Comparison of ENCODE assay signal across 8 mouse cellular contexts in the genomic region with DNA sequence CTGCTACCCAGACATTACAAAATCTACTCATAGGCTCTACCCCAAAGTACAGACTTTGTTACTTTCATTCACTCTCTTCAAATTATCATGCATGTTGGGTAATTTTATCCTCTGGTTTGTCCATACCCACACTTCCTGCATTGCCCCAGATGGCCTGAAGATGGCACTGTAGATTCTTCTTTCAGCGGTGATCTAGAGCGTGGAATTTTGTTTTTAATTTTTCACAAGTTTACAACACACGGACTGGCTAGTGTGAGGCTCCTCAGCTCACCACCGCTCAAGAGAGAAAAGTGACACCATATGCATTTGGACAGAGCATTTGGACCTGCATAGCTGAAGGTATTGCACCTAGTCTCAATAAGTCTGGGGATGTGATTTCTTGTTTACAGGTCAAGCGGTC.
DNase-seq lines count a peak whose midpoint lies in the region; ATAC-seq and TF ChIP-seq lines count a peak whose summit lies in the region.

No protein-coding gene starts in this region.

- H3K27me3 ChIP-seq in MEL (ENCODE audit: control insufficient read depth in 1 of 2, insufficient read depth in 2 of 2, low read length in 2 of 2), result no peaks in the 10 kb centered on the region

- peak; percentile 9 to 13 (median 12); a peak in 2 of 6 replicates for TF ChIP-seq CTCF in MEL (IDR thresholded peaks at IDR 0.05 in 2 of 3, conservative IDR thresholded peaks at IDR 0.05 in 1 of 3; ENCODE audit: control insufficient read depth in 1 of 3, insufficient read depth in 1 of 3, low read depth in 2 of 3, low read length in 3 of 3, poor library complexity in 1 of 3, severe bottlenecking in 1 of 3)

- DNase-seq in CD4-positive, CD25-positive, alpha-beta regulatory T cell, adult 2 months (ENCODE audit: low read depth, low spot score), result peak; percentile 47
- DNase-seq in MEL (ENCODE audit: low read depth, low spot score), result peak; percentile 2
- DNase-seq in embryo, embryonic 11.5 days (ENCODE audit: low read depth, low spot score), result peak; percentile 20
- peak; percentile 14 for DNase-seq in heart, postnatal 25 days (ENCODE audit: low spot score)
- DNase-seq in kidney, postnatal 4 days, result peak; percentile 84 to 86
- peak; percentile 67 for DNase-seq in lung, postnatal 25 days (ENCODE audit: low spot score)
- DNase-seq in right cerebral cortex, postnatal 14 days, result peak; percentile 76

- H3K4me3 ChIP-seq in MEL (ENCODE audit: control insufficient read depth in 1 of 2, insufficient read depth in 1 of 2, low read depth in 2 of 2, low read length in 2 of 2), result no peak overlapping the region

- no peak for ATAC-seq in CD4-positive, CD25-positive, alpha-beta regulatory T cell, adult 4 months

- no peaks in the 10 kb centered on the region for H3K36me3 ChIP-seq in MEL (ENCODE audit: control insufficient read depth in 1 of 2, insufficient read depth in 2 of 2, low read length in 2 of 2)

- no peak for TF ChIP-seq EP300 in MEL (IDR thresholded peaks at IDR 0.05; ENCODE audit: low read depth in 1 of 2, low read length in 2 of 2)

- H3K4me1 ChIP-seq in MEL (ENCODE audit: control insufficient read depth in 1 of 2, insufficient read depth in 2 of 2, low read length in 2 of 2), result no peaks in the 10 kb centered on the region

- no peaks in the 10 kb centered on the region for H3K79me2 ChIP-seq in MEL (ENCODE audit: control insufficient read depth, insufficient read depth, low read length, poor library complexity)

- TF ChIP-seq POLR2A in MEL (IDR thresholded peaks at IDR 0.05; ENCODE audit: control insufficient read depth in 1 of 2, insufficient read depth in 1 of 2, low read depth in 1 of 2, low read length in 2 of 2, poor library complexity in 1 of 2), result no peak

- H3K27ac ChIP-seq in MEL (ENCODE audit: control insufficient read depth, low read depth, low read length), result no peak overlapping the region

- no peaks in the 10 kb centered on the region for H3K9me3 ChIP-seq in MEL (replicated peaks; ENCODE audit: insufficient read depth, low read length)

- H3K9ac ChIP-seq in MEL (ENCODE audit: control insufficient read depth, low read depth, low read length, poor library complexity, severe bottlenecking), result no peak overlapping the region

- intact Hi-C loops in heart, postnatal 25 days (cut with DNase I), result loop anchor here (5.0 kb wide), 1 partner anchor 280 kb away; no protein-coding TSS in a partner anchor

- TF ChIP-seq RAD21 in MEL (IDR thresholded peaks at IDR 0.05; ENCODE audit: low read depth, low read length), result no peak

TF ChIP-seq in MEL, 35 proteins besides CTCF, POLR2A, EP300 and RAD21:
- TF ChIP-seq NELFE (IDR thresholded peaks at IDR 0.05; ENCODE audit: low read depth, low read length) (no peak), ZC3H11A (IDR thresholded peaks at IDR 0.05; ENCODE audit: low read depth, low read length) (no peak), BHLHE40 (IDR thresholded peaks at IDR 0.05; ENCODE audit: borderline replicate concordance, low read depth, low read length) (no peak), MAX (IDR thresholded peaks at IDR 0.05; ENCODE audit: low read length) (no peak), ELF1 (IDR thresholded peaks at IDR 0.05; ENCODE audit: low read depth, low read length) (no peak), JUND (IDR thresholded peaks at IDR 0.05; ENCODE audit: low read depth, low read length) (no peak), ZMIZ1 (IDR thresholded peaks at IDR 0.05; ENCODE audit: low read depth, low read length) (no peak), ZKSCAN1 (IDR thresholded peaks at IDR 0.05; ENCODE audit: low read depth, low read length) (no peak), MEF2A (IDR thresholded peaks at IDR 0.05; ENCODE audit: extremely low read depth, insufficient replicate concordance, low read depth, low read length, poor library complexity, severe bottlenecking) (no peak), UBTF (IDR thresholded peaks at IDR 0.05; ENCODE audit: borderline replicate concordance, insufficient read depth, low read depth, low read length) (no peak), KAT2A (conservative IDR thresholded peaks at IDR 0.05; ENCODE audit: low read depth, low read length) (no peak), E2F4 (IDR thresholded peaks at IDR 0.05; ENCODE audit: borderline replicate concordance, low read depth, low read length) (no peak), RCOR1 (IDR thresholded peaks at IDR 0.05; ENCODE audit: low read depth, low read length) (no peak), MXI1 (IDR thresholded peaks at IDR 0.05; ENCODE audit: low read depth, low read length) (no peak), MAFK (IDR thresholded peaks at IDR 0.05; ENCODE audit: borderline replicate concordance, low read depth, low read length) (no peak), CHD1 (IDR thresholded peaks at IDR 0.05; ENCODE audit: low read depth, low read length) (no peak), USF2 (IDR thresholded peaks at IDR 0.05; ENCODE audit: borderline replicate concordance in 1 of 2, insufficient read depth in 1 of 2, low read depth in 1 of 2, low read length in 2 of 2) (no peak), GABPA (IDR thresholded peaks at IDR 0.05; ENCODE audit: low read depth, low read length) (no peak)

Comparison
In these comparisons a context has a peak if more than half of its experiments do, and no peak if none do; other contexts are left out.
1. DNase-seq: peak in every context shown above with its lines; median percentile 85 in kidney, postnatal 4 days; 76 in right cerebral cortex, postnatal 14 days; 67 in lung, postnatal 25 days; 47 in CD4-positive, CD25-positive, alpha-beta regulatory T cell, adult 2 months; 20 in embryo, embryonic 11.5 days; 14 in heart, postnatal 25 days; 2 in MEL.